Mouse (Mus musculus): Measurements from ENCODE around the gene Gria2.

DNA sequence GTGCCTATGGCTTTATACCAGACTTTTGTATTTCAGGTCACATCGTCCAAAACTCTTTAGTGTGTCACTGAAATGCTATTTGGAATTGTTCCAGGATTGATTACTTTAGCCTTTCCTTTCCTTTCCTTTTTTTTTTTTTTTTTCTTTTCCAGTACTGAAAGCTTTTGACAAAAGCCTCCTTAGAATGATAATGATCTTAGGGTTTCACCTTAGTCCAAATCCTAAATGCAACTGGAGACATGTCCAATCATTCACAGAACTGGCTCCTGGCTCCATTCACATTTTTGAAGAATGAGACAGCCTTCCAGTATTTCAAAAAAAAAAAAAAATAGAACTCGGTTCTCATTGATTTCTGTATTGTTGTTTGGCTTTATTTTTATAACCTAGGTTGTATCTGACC, 139.3 kb downstream of the Gria2 start:
- no peak for TF ChIP-seq CTCF (IDR thresholded peaks at IDR 0.05; ENCODE audit: insufficient read depth, low read length)
- TF ChIP-seq POLR2A (IDR thresholded peaks at IDR 0.05; ENCODE audit: borderline replicate concordance, extremely low read depth, low read depth, low read length) = no peak

Data from lung, adult 2 months (tissue).